Mouse (Mus musculus) C2C12 (cell line): ENCODE results near the gene Olfr68. TPM values are rescaled to one million over a fixed set of nuclear protein-coding genes. Genes with fewer than 3 reads are reported as not detected.
"Not testable (repeated sequence)": the region's sequence is repeated elsewhere in the genome, so short reads cannot be mapped to it uniquely, and the experiment has no call there.

Experiments
- H3K27me3 ChIP-seq: one replicate; pipeline ENCODE4 v1.6.1; 2011; ENCODE audit not compliant: control insufficient read depth, insufficient read depth, insufficient read length
- H3K36me3 ChIP-seq: one replicate; pipeline ENCODE4 v1.6.1; 2011; ENCODE audit not compliant: control insufficient read depth, insufficient read depth
- H3K4me3 ChIP-seq: one replicate; pipeline ENCODE4 v1.5.1; 2011; ENCODE audit warnings: mild to moderate bottlenecking, control low read depth; ENCODE audit not compliant: poor library complexity, insufficient read depth, severe bottlenecking
- H3K79me2 ChIP-seq: one replicate; pipeline ENCODE4 v1.6.1; 2011; ENCODE audit not compliant: control insufficient read depth, insufficient read depth
- H3K79me3 ChIP-seq: one replicate; pipeline ENCODE4 v1.6.1; 2011; ENCODE audit warnings: low read depth, control low read depth
- H3ac ChIP-seq: one replicate; pipeline ENCODE3; 2011; ENCODE audit warnings: low read depth; ENCODE audit not compliant: control insufficient read depth, insufficient read length
- CEBPB ChIP-seq: IDR thresholded peaks from one replicate; pipeline ENCODE4 v1.6.1; 2011; ENCODE audit warnings: low read depth, mild to moderate bottlenecking, control low read depth, moderate library complexity
- CTCF ChIP-seq: IDR thresholded peaks from one replicate; pipeline ENCODE4 v1.5.1; 2011; ENCODE audit not compliant: control insufficient read depth, insufficient read depth, insufficient read length
- FOSL1 ChIP-seq: IDR thresholded peaks from one replicate; pipeline ENCODE4 v1.8.0; 2011; ENCODE audit warnings: mild to moderate bottlenecking, low read length; ENCODE audit not compliant: poor library complexity, insufficient read depth, severe bottlenecking
- MAX ChIP-seq: IDR thresholded peaks from one replicate; pipeline ENCODE4 v1.6.1; 2011; ENCODE audit warnings: mild to moderate bottlenecking, control low read depth
- MYOD1 ChIP-seq: IDR thresholded peaks from one replicate; pipeline ENCODE4 v1.6.1; 2011; ENCODE audit warnings: low read depth; ENCODE audit not compliant: control insufficient read depth, insufficient read length
- MYOG ChIP-seq: IDR thresholded peaks from one replicate; pipeline ENCODE4 v1.6.1; 2011; ENCODE audit not compliant: control insufficient read depth, insufficient read length; ENCODE audit errors: extremely low read depth
- USF1 ChIP-seq: IDR thresholded peaks from one replicate; pipeline ENCODE4 v1.6.1; 2011; ENCODE audit warnings: low read depth, mild to moderate bottlenecking, control low read depth, moderate library complexity
- long read RNA-seq, 2 experiments: library from polyadenylated mRNA; unstranded; transcript quantifications; one replicate each; pipeline ENCODE4 v2.0.0; 2019 to 2020
- polyA plus RNA-seq: library from polyadenylated mRNA; unstranded; fragments of >200 nt; fragmentation: generic; extraction: Trizol; gene quantifications from one replicate; pipeline ENCODE4 v1.2.1, GENCODE M21; 2012; ENCODE audit warnings: missing spikeins

Olfr68 gene
- polyA plus RNA-seq: not detected
- long read RNA-seq, experiment 1: 0 reads
- long read RNA-seq, experiment 2: 0 reads

GRCm38 (mm10) chr7:103779598-103779997 lies at the start of gene Olfr68:
Olfr68 (minus strand) TSS chr7:103779698.
- no peaks in the 10 kb centered on the region for H3K79me2 ChIP-seq
- TF ChIP-seq CEBPB (no peak), FOSL1 (no peak), USF1 (no peak), MAX (no peak), MYOG (no peak), MYOD1 (no peak), CTCF (no peak)
- H3K4me3 ChIP-seq: no peak within 1 kb of the TSS
- H3ac ChIP-seq: no peak within 1 kb of the TSS
- no peaks in the 10 kb centered on the region for H3K79me3 ChIP-seq
- H3K36me3 ChIP-seq: no peaks in the 10 kb centered on the region
- H3K27me3 ChIP-seq: no peaks in the 10 kb centered on the region

- no peaks in the 10 kb centered on the region for H3K27me3 ChIP-seq
These were observed 48.3 kb upstream of the Olfr68 start, which contains the start of gene Hbb-bs for GRCm38 (mm10) chr7:103827808-103828207. Hbb-bs (minus strand) TSS chr7:103828096.

GRCm38 (mm10) chr7:103827139-103827538 lies 47.6 kb upstream of the Olfr68 start:
- not testable (repeated sequence) for H3K79me2 ChIP-seq, H3ac ChIP-seq, H3K79me3 ChIP-seq, H3K27me3 ChIP-seq, H3K4me3 ChIP-seq, H3K36me3 ChIP-seq

More at GRCm38 (mm10) chr7:103827808-103828207, 48.3 kb upstream of the Olfr68 start, which contains the start of gene Hbb-bs:
- Histone ChIP-seq H3K79me3 (no peaks in the 10 kb centered on the region), H3K36me3 (no peaks in the 10 kb centered on the region), H3ac (no peak within 1 kb of the TSS), H3K4me3 (no peak within 1 kb of the TSS), H3K79me2 (no peaks in the 10 kb centered on the region)
- TF ChIP-seq MAX (no peak), FOSL1 (no peak), CTCF (no peak), MYOD1 (no peak), USF1 (no peak), MYOG (no peak), CEBPB (no peak)

GRCm38 (mm10) chr7:103826255-103826887 lies 46.9 kb upstream of the Olfr68 start:
- no peak overlapping the region for H3K4me3 ChIP-seq
- no peaks in the 10 kb centered on the region for H3K36me3 ChIP-seq
- TF ChIP-seq USF1: no peak
- no peak for TF ChIP-seq MAX
- TF ChIP-seq FOSL1: no peak
- TF ChIP-seq MYOG: no peak
- no peak for TF ChIP-seq CTCF
- no peak for TF ChIP-seq MYOD1
- no peak for TF ChIP-seq CEBPB
- no peak overlapping the region for H3ac ChIP-seq
- H3K79me3 ChIP-seq: no peaks in the 10 kb centered on the region
- H3K27me3 ChIP-seq: no peaks in the 10 kb centered on the region
- no peaks in the 10 kb centered on the region for H3K79me2 ChIP-seq

- Histone ChIP-seq H3K4me3 (no peak overlapping the region), H3K79me2 (no peaks in the 10 kb centered on the region), H3K79me3 (no peaks in the 10 kb centered on the region), H3ac (no peak overlapping the region), H3K36me3 (no peaks in the 10 kb centered on the region), H3K27me3 (no peaks in the 10 kb centered on the region)
- TF ChIP-seq MYOG (no peak), CEBPB (no peak), MAX (no peak), USF1 (no peak)
These were observed 46.2 kb upstream of the Olfr68 start for GRCm38 (mm10) chr7:103825536-103826254.

GRCm38 (mm10) chr7:103824597-103824996 lies 45.1 kb upstream of the Olfr68 start:
- no peaks in the 10 kb centered on the region for H3K79me3 ChIP-seq
- H3K4me3 ChIP-seq: no peak overlapping the region
- no peaks in the 10 kb centered on the region for H3K79me2 ChIP-seq
- no peak overlapping the region for H3ac ChIP-seq
- TF ChIP-seq FOSL1 (no peak), CEBPB (no peak)
- no peaks in the 10 kb centered on the region for H3K36me3 ChIP-seq
- H3K27me3 ChIP-seq: no peaks in the 10 kb centered on the region

- H3K79me3 ChIP-seq, H3K36me3 ChIP-seq, H3K27me3 ChIP-seq, H3ac ChIP-seq, H3K4me3 ChIP-seq, H3K79me2 ChIP-seq: not testable (repeated sequence)
These were observed 35.6 kb upstream of the Olfr68 start for GRCm38 (mm10) chr7:103815085-103815484.
